9 mouse cellular contexts compared by ENCODE assay signal in the genomic region with DNA sequence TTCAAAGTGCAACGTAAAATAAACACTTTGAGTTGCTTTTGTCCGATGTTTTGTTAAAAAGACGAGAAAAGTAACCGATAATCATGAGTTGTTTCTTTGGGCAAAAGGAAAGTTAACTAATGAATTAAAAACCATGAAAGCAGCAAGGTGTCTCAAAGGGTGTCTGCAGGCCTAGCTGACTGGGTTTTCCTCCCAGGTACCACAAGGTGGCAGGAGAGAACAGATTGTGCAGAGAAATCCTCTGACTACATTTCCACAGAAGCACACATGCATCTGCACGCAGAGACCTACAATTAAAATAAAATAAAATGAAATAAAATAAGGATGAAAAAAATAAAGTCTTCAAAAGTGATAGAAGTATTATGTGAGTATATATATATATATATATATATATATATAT.
DNase-seq lines count a peak whose midpoint lies in the region; TF ChIP-seq lines count a peak whose summit lies in the region.
"Had no signal": no experiment of that assay in that cellular context is flagged by ENCODE, and none has a peak within 500 bp of the region (broad histone marks: within the 10 kb centered on the region; RNA-seq: fewer than 3 reads in every experiment).

No protein-coding gene starts in this region.

- peak; percentile 56 to 65 for DNase-seq in cerebellum, postnatal 10 days
- no peak for DNase-seq in cerebellum, adult 11 months
- peak; percentile 4 for DNase-seq in ovary, postnatal 14 days (ENCODE audit: low spot score)
- no peak for DNase-seq in ovary, postnatal 36 days (ENCODE audit: low spot score)
- peak in 1 of 2 experiments; percentile 38 for DNase-seq in layer of hippocampus, adult 2 months (ENCODE audit: low spot score in 2 of 2)
- peak; percentile 12 to 39 for DNase-seq in right cerebral cortex, adult 2 months (ENCODE audit: low spot score in 2 of 2)
- no peak for DNase-seq in lung, adult 18-20 months
- no peak for DNase-seq in heart, adult 8-10 months (ENCODE audit: low spot score)

- no peak overlapping the region for H3K27ac ChIP-seq in layer of hippocampus, adult 2 months
- H3K27ac ChIP-seq: lung, embryonic 15.5 days had no signal

- H3K4me3 ChIP-seq in layer of hippocampus, adult 2 months = no peak overlapping the region
- H3K4me3 ChIP-seq: lung, embryonic 15.5 days had no signal

- peak; percentile 78 for TF ChIP-seq CTCF in layer of hippocampus, adult 2 months (conservative IDR thresholded peaks at IDR 0.05)

Comparison
In these comparisons a context has a peak if more than half of its experiments do, and no peak if none do; other contexts are left out.
1. DNase-seq: peak in cerebellum, postnatal 10 days (2 of 2), ovary, postnatal 14 days (single experiment) and right cerebral cortex, adult 2 months (2 of 2); none in cerebellum, adult 11 months (single experiment), ovary, postnatal 36 days (single experiment), lung, adult 18-20 months (0 of 2) and heart, adult 8-10 months (single experiment).